Mouse (Mus musculus) embryonic fibroblast, embryonic 13.5 days (primary cell): ENCODE data around the gene Psen2. TPM values are rescaled to one million over a fixed set of nuclear protein-coding genes. Genes with fewer than 3 reads are reported as not detected.

ENCODE experiments used
- H3K27ac ChIP-seq: 2 replicates; pipeline ENCODE4 v1.5.1; 2012; ENCODE audit warnings: low read length, control low read depth, inconsistent platforms; ENCODE audit not compliant: insufficient read depth
- H3K4me1 ChIP-seq: 2 replicates; pipeline ENCODE4 v1.6.1; 2011; ENCODE audit warnings: low read length; ENCODE audit not compliant: control insufficient read depth, insufficient read depth
- H3K4me3 ChIP-seq: 2 replicates; pipeline ENCODE4 v1.5.1; 2011; ENCODE audit warnings: mild to moderate bottlenecking, control low read depth, low read length; ENCODE audit not compliant: insufficient read depth
- CTCF ChIP-seq: IDR thresholded peaks from 2 replicates; pipeline ENCODE4 v1.5.1; 2011; ENCODE audit warnings: mild to moderate bottlenecking, control low read depth, low read length, moderate library complexity, borderline replicate concordance; ENCODE audit not compliant: insufficient read depth
- POLR2A ChIP-seq: IDR thresholded peaks from 2 replicates; pipeline ENCODE4 v1.6.1; 2011; ENCODE audit warnings: low read depth, mild to moderate bottlenecking, control low read depth, low read length, moderate library complexity
- polyA plus RNA-seq: library from polyadenylated mRNA; stranded (reverse); fragments of >200 nt; gene quantifications from 2 replicates; pipeline ENCODE4 v1.2.4, GENCODE M21; 2011; ENCODE audit warnings: low read depth; ENCODE audit not compliant: missing spikeins, insufficient read length

Psen2 gene
- polyA plus RNA-seq, 1 experiment, result 27.4 TPM

DNA sequence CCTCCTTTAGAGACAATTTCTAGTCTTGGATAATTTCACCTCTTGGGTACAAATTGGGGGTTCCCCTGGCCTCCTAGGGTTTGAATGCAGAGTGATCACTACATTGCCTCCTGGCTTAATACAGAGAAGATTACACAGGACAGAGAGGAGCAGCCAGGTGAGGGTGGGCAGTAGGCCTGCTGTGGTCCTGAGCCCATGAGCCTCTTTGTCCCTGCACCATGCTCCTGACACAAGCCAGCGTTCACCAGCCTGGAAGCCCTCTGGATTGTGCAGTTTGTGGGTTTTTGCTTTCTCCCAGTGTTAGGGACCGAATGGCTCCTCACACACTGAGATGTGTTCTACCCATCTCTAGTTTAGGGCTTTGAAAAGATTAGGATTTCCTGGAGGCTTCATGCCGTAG, 1.8 kb downstream of the Psen2 start:
- no peak for TF ChIP-seq CTCF
- no peak for TF ChIP-seq POLR2A
- Histone ChIP-seq H3K4me1 (no peaks in the 10 kb centered on the region), H3K27ac (no peak overlapping the region), H3K4me3 (no peak overlapping the region)

DNA sequence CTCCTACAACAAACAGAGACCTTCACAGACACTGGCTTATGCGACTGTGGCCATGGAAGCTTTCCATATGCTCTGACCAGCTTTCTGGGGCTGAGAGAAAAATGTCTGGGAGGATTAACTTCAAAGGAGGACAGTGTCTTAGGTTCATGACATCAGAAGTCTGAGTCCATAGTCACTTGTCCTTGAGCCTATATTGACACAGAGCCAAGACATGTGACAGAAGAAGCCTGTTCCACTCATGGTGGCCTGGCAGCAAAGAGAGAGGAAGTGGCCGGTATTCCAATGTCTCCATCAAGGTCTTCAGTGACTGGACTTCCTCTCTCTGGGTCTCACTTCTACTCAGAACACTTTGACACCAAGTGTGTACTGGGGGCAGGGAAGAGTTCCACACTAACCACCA, 2.4 kb downstream of the Psen2 start:
- no peak for TF ChIP-seq CTCF
- no peak for TF ChIP-seq POLR2A

DNA sequence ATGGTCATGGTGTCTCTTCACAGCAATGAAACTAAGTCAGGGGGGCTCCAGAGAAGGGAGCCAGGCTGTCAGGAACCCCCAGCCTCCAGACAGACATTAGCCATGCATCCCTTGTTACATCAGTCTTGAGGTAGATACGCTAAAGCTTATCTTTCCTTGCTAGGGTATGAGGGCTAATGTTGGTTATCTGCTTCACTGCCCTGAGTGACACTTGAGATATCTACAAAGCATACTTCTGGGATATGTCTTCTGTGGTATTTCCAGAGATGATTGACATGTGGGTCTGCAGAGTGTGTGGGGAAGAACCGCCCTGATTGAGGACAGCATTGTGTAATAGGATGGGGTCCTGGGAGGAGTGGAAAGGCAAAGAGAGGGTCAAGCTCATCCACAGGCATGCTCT, 3.5 kb downstream of the Psen2 start:
- H3K4me3 ChIP-seq, result no peak overlapping the region

More for the DNA sequence above, 2.4 kb downstream of the Psen2 start:
- Histone ChIP-seq H3K4me1 (no peaks in the 10 kb centered on the region), H3K27ac (no peak overlapping the region), H3K4me3 (no peak overlapping the region)

DNA sequence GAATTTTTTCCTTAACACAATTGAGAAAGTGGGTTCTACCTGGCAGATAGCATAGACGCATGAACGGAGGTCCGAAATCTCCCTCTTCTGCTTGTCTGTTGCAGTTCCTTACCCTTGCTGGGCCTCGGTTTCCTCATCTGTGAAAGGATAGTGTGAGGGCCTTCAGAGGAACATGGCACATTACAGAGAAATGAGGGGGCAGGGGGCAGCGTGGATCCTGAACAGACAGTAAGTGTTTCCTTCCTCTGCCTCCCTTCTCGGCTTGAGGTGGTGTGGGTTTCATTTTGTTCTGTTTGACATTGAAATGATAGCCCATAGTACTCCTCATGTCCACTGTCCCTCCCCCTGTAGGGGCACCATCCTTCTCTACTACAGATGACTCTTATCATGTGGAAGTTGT, 5.8 kb downstream of the Psen2 start:
- H3K4me1 ChIP-seq, result no peaks in the 10 kb centered on the region
- no peak overlapping the region for H3K27ac ChIP-seq
- TF ChIP-seq CTCF, result no peak
- no peak for TF ChIP-seq POLR2A
- no peak overlapping the region for H3K4me3 ChIP-seq

More for the DNA sequence above, 3.5 kb downstream of the Psen2 start:
- no peaks in the 10 kb centered on the region for H3K4me1 ChIP-seq
- H3K27ac ChIP-seq, result no peak overlapping the region
- TF ChIP-seq POLR2A, result no peak
- TF ChIP-seq CTCF, result no peak

DNA sequence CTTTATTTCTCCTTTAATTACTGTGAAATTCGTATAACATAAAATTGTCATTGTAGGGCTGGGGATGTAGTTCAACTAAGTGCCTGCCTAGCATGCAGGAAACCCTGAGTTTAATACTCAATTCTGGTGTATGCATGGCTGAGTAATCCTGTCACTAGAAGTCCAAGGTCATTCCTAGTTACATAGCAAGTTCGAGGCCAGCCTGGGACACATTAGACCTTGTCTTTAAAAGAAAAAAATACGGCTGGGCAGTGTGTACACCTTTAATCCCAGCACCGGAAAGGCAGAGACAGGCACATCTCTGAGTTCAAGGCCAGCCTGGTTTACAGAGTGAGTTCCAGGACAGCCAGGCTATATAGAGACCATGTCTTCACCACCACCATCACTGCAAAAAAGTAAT, 6.4 kb downstream of the Psen2 start:
- Histone ChIP-seq H3K4me1 (no peaks in the 10 kb centered on the region), H3K27ac (no peak overlapping the region; the same call in 1 of the 2 replicates), H3K4me3 (peak overlapping the region; percentile 69)
- TF ChIP-seq CTCF (no peak), POLR2A (no peak)

DNA sequence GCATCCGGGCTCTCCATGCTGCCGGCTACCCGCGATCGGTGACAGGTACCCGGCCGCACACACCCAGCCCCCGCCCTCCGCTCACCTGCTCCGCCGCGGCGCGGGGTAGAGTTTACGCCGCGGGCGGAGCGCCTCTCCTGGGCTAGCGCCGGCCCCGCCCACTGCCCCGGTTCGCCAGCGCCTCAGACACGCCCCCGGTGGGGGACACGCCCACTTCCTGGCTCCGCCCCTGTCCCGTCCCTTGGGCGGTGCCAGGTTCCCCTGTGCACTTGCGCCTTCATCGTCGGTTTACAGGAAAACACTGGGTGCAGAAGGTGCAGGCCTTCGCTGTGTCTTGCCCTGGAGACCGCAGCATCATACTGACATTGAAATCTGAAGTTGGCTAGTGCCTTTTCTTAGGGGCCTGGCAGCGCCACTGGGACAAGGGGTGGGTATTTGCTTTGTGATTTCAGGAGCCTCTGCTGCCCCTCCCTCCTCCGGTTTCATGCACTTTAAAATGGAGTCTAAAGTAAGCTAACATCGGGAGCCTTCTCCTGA, 7.0 kb downstream of the Psen2 start:
- Histone ChIP-seq H3K4me1 (no peaks in the 10 kb centered on the region), H3K27ac (no peak overlapping the region; the same call in 1 of the 2 replicates), H3K4me3 (peak overlapping the region; percentile 69)
- TF ChIP-seq POLR2A (peak; percentile 98), CTCF (no peak)

DNA sequence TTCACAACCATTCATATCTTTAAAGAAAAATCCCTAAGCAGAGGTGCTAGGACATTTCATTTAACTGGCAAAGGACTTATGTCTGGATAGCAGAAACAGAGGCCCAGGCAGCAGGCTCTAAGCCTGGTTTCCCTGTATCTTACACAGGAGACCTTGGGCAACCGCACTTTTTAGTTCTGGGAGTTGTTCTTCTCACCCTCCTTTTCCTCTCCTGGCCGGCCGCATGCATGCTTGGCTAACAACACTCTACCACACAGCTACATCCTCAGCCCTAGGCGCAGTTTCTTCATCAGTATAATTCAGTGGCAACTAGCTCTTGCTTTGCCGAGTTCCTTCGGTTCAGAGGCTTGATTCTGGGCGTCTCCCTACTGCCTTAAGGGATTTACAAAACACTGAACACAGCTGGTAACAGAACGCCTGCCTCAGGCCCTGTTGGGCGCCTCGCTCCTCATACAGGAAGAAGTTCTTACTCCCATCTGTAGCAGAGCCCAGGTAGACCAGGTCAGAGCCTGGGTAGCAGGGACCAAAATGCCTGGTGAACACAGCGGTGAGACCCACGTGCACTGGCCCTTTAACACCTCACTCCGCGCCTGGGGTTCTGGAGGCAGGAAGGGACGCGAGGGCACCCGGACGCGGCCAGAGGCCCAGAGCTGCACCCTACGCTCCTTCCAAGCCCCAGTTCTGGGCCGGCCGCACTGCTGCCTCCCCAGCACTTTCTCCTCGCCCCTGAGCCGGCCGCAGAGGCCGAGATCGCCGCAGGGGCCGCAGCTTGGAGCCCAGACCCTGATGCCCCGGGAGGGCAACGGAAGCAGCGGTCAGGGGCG, 7.7 kb downstream of the Psen2 start:
- Histone ChIP-seq H3K27ac (no peak overlapping the region), H3K4me1 (no peaks in the 10 kb centered on the region), H3K4me3 (peak overlapping the region; percentile 69)
- TF ChIP-seq POLR2A (no peak), CTCF (no peak)

DNA sequence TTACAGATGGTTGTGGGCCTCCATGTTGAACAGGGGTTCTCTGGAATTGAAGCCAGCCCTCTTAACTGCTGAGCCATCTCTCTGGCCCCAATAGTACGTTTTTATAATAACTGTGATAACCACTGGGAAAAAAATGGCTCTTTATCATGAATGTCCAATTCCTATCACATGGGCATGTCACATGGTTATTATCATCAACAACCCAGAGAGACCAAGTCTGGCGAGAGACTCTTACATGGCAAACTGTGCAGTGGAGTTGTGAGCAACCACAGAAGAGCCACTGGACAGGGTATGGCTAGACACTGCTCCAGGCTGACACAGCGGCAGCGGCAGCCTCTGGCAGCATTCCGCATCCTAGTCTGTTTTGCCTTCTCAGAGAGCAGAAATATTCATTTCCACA, 8.9 kb downstream of the Psen2 start:
- H3K4me1 ChIP-seq, result peaks cover 2% of the 10 kb centered on the region; the same call in 1 of the 2 replicates
- no peak for TF ChIP-seq POLR2A
- TF ChIP-seq CTCF, result no peak
- no peak overlapping the region for H3K27ac ChIP-seq

DNA sequence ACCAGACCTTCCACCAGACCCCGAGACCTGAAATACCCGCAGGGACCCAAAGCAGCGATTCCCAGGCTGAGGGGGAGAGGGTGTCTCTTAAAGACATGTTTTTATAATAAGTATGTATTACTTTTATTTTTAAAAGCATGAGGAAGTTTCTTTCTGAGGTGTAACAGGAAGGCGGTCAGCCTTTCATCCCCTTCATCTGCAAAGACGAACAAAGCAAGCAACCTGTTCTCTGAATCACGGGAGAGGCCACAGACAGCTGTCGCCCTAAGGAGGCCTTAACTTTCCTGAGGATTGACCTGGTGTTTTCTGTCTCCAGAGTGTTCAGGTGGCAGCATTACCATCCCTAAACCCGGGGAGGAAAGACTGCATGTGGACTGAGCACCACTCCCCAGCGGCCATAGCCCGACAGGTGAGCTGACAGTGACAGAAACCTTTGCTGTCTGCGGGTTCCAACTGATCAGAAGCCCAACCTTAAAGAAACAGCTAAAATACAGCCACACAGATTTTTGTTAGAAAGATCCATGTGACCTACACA, 10.5 kb downstream of the Psen2 start:
- Histone ChIP-seq H3K27ac (no peak overlapping the region), H3K4me3 (no peak overlapping the region), H3K4me1 (peaks cover 6% of the 10 kb centered on the region; the same call in 1 of the 2 replicates)
- TF ChIP-seq POLR2A, result no peak
- no peak for TF ChIP-seq CTCF

More for the DNA sequence above, 8.9 kb downstream of the Psen2 start:
- H3K4me3 ChIP-seq, result no peak overlapping the region

DNA sequence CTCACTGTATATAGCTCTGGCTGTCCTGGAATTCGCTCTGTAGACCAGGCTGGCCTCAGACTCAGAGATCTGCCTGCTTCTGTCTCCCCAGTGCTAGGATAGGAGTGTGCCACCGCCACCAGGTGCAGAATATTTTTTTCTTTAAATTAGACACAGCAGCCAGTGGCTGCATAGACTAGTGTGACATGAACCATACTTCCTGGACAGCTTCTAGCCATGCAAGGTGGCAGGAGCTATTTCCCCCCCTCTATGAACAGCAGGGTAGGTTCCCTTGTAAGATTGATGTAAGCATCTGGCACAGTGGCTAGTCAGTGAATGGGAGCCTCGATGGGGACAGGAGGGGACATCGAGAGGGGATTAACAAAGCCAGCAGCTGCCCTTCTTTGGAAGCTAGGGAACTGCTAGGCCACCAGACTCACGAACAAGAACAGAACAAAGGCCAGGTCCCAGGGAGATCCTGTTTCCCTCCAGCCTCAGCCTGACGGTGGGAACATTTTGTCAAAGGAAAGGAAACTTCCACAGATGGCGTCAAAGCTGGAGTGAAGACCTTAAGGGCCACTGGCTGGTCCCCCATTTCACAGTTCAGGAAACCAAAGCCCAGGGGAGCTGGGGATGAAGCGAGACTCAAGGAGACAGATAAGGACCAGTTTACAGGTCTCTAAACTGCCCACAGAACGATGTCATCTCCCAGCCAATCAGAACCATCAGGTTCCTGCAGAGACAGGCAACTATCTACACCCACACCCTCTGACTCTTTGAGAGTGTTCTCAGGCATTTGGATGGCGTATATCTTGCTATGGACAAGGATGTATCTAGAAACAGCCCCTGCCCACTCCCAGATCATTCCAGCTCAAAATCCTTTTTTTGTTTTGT, 11.8 kb downstream of the Psen2 start:
- no peak overlapping the region for H3K27ac ChIP-seq
- no peak overlapping the region for H3K4me3 ChIP-seq
- H3K4me1 ChIP-seq, result peaks cover 6% of the 10 kb centered on the region; the same call in 1 of the 2 replicates
- TF ChIP-seq CTCF, result no peak
- no peak for TF ChIP-seq POLR2A
